Comparison of ENCODE assay signal across 9 mouse cellular contexts in genomic region chr1:162857766-162858747, GRCm38 (mm10). TPM values are rescaled to one million over a fixed set of nuclear protein-coding genes. Genes with fewer than 3 reads are reported as not detected.
DNase-seq lines count a peak whose midpoint lies in the region; ATAC-seq and TF ChIP-seq lines count a peak whose summit lies in the region.
"Had no signal": no experiment of that assay in that cellular context is flagged by ENCODE, and none has a peak within 500 bp of the region (broad histone marks: within the 10 kb centered on the region; RNA-seq: fewer than 3 reads in every experiment).

No protein-coding gene starts in this region.

- H3K4me2 ChIP-seq in heart, embryonic 15.5 days: peak overlapping the region; percentile 28; the same call in 1 of the 2 replicates
- H3K4me2 ChIP-seq in intestine, embryonic 15.5 days (replicated peaks): peak overlapping the region; percentile 35
- H3K4me2 ChIP-seq in midbrain, embryonic 13.5 days (replicated peaks): peak overlapping the region; percentile 37

- DNase-seq in heart, postnatal 4 days: no peak
- no peak for DNase-seq in frontal cortex, postnatal 36 days (ENCODE audit: low spot score in 2 of 2)
- DNase-seq in adrenal gland, postnatal 4 days (ENCODE audit: low spot score in 2 of 2): no peak
- DNase-seq in spleen, postnatal 36 days (ENCODE audit: low spot score in 2 of 2): no peak
- DNase-seq: lung, postnatal 10 days had no signal

- no peak overlapping the region for H3K9ac ChIP-seq in heart, embryonic 15.5 days
- no peak overlapping the region for H3K9ac ChIP-seq in intestine, embryonic 15.5 days
- no peak overlapping the region for H3K9ac ChIP-seq in midbrain, embryonic 13.5 days (replicated peaks)

- no peaks in the 10 kb centered on the region for H3K9me3 ChIP-seq in heart, embryonic 15.5 days (replicated peaks)
- no peaks in the 10 kb centered on the region for H3K9me3 ChIP-seq in intestine, embryonic 15.5 days
- H3K9me3 ChIP-seq in midbrain, embryonic 13.5 days: no peaks in the 10 kb centered on the region

- TF ChIP-seq POLR2A in cortical plate, adult 2 months (IDR thresholded peaks at IDR 0.05; ENCODE audit: extremely low read depth, insufficient read depth, low read length): no peak

- no peak overlapping the region; the same call in 1 of the 2 replicates for H3K4me3 ChIP-seq in heart, embryonic 15.5 days
- H3K4me3 ChIP-seq in cortical plate, adult 2 months (ENCODE audit: insufficient read depth, low read length): peak overlapping the region; percentile 33
- H3K4me3 ChIP-seq in intestine, embryonic 15.5 days (replicated peaks): no peak overlapping the region
- H3K4me3 ChIP-seq in midbrain, embryonic 13.5 days (replicated peaks): no peak overlapping the region

- H3K4me1 ChIP-seq in heart, embryonic 15.5 days (replicated peaks): no peaks in the 10 kb centered on the region
- H3K4me1 ChIP-seq in cortical plate, adult 2 months (ENCODE audit: control insufficient read depth, insufficient read depth, low read length): no peaks in the 10 kb centered on the region
- peaks cover 8% of the 10 kb centered on the region for H3K4me1 ChIP-seq in intestine, embryonic 15.5 days (replicated peaks)
- peaks cover 18% of the 10 kb centered on the region for H3K4me1 ChIP-seq in midbrain, embryonic 13.5 days (replicated peaks)

- no peak for TF ChIP-seq CTCF in cortical plate, adult 2 months (IDR thresholded peaks at IDR 0.05; ENCODE audit: extremely low read depth, insufficient read depth, low read length)

- H3K27me3 ChIP-seq in heart, embryonic 15.5 days: no peaks in the 10 kb centered on the region
- no peaks in the 10 kb centered on the region for H3K27me3 ChIP-seq in intestine, embryonic 15.5 days (replicated peaks)
- H3K27me3 ChIP-seq in midbrain, embryonic 13.5 days: no peaks in the 10 kb centered on the region

- ATAC-seq in heart, embryonic 15.5 days (replicated peaks; ENCODE audit: insufficient number of reproducible peaks, insufficient read depth, low FRiP score, low read depth): no peak
- ATAC-seq in intestine, embryonic 15.5 days: no peak
- no peak for ATAC-seq in midbrain, embryonic 13.5 days

- 70% methylated on average over 18 of the region's 18 CpGs for WGBS in heart, embryonic 15.5 days
- WGBS in intestine, embryonic 15.5 days: 62% methylated on average over 17 of the region's 18 CpGs
- 49% methylated on average over 18 of the region's 18 CpGs for WGBS in midbrain, embryonic 13.5 days

- 0 out of 2 replicates have a peak overlapping the region, but pooled peaks have one; percentile 42 for H3K27ac ChIP-seq in heart, embryonic 15.5 days
- H3K27ac ChIP-seq in cortical plate, adult 2 months (ENCODE audit: insufficient read depth, low read length): no peak overlapping the region
- H3K27ac ChIP-seq in intestine, embryonic 15.5 days: no peak overlapping the region
- H3K27ac ChIP-seq in midbrain, embryonic 13.5 days: peak overlapping the region; percentile 39; the same call in 1 of the 2 replicates

- no peaks in the 10 kb centered on the region for H3K36me3 ChIP-seq in heart, embryonic 15.5 days
- no peaks in the 10 kb centered on the region for H3K36me3 ChIP-seq in intestine, embryonic 15.5 days
- H3K36me3 ChIP-seq in midbrain, embryonic 13.5 days: no peaks in the 10 kb centered on the region

RNA-seq across cellular contexts. Expression of gene Fmo1, which starts 8.4 kb away (rescaled TPM):
- polyA plus RNA-seq in heart, embryonic 15.5 days (2015; fragmentation: Nextera tagmentation; extraction: Ambion mirVana): 9.1 and 13.1 TPM in 2 replicates
- 10 to 100 TPM; 18.7 to 20.9 TPM for total RNA-seq in heart, postnatal 4 days (2021)
- polyA plus RNA-seq in cortical plate, adult 2 months (2012; rRNA removed): 21.4 and 25.3 TPM in 2 replicates
- 16.9 and 20.4 TPM in 2 replicates for polyA plus RNA-seq in intestine, embryonic 15.5 days (2015; fragmentation: Nextera tagmentation; extraction: Ambion mirVana)
- polyA plus RNA-seq in midbrain, embryonic 13.5 days (2015; fragmentation: Nextera tagmentation; extraction: Ambion mirVana): 14.9 and 15.2 TPM in 2 replicates
- total RNA-seq in adrenal gland, postnatal 4 days (2021): 100 to 1,000 TPM; 106 to 126 TPM

RNA-seq across cellular contexts. Expression of gene Fmo2, which starts 40.5 kb away (rescaled TPM):
- 7.7 and 8.0 TPM in 2 replicates for polyA plus RNA-seq in heart, embryonic 15.5 days (2015; fragmentation: Nextera tagmentation; extraction: Ambion mirVana)
- 10 to 100 TPM in 1 of 2 experiments, 1 to 10 TPM in 1; 7.9 to 11.9 TPM for total RNA-seq in heart, postnatal 4 days (2021)
- polyA plus RNA-seq in cortical plate, adult 2 months (2012; rRNA removed): 2.0 and 3.2 TPM in 2 replicates
- polyA plus RNA-seq in intestine, embryonic 15.5 days (2015; fragmentation: Nextera tagmentation; extraction: Ambion mirVana): 2.5 and 2.9 TPM in 2 replicates
- 0.13 TPM in 1 of 2 replicates, not detected in the other for polyA plus RNA-seq in midbrain, embryonic 13.5 days (2015; fragmentation: Nextera tagmentation; extraction: Ambion mirVana)
- total RNA-seq in adrenal gland, postnatal 4 days (2021): 10 to 100 TPM; 26.0 to 37.4 TPM

RNA-seq across cellular contexts. Expression of gene Fmo4, which starts 44.3 kb away (rescaled TPM):
- 0.33 and 0.34 TPM in 2 replicates for polyA plus RNA-seq in heart, embryonic 15.5 days (2015; fragmentation: Nextera tagmentation; extraction: Ambion mirVana)
- total RNA-seq in heart, postnatal 4 days (2021): under 1 TPM in 1 of 2 experiments, not detected in 1; 0.55 TPM
- 0.13 and 0.25 TPM in 2 replicates for polyA plus RNA-seq in cortical plate, adult 2 months (2012; rRNA removed)
- 6.8 and 7.4 TPM in 2 replicates for polyA plus RNA-seq in intestine, embryonic 15.5 days (2015; fragmentation: Nextera tagmentation; extraction: Ambion mirVana)
- polyA plus RNA-seq in midbrain, embryonic 13.5 days (2015; fragmentation: Nextera tagmentation; extraction: Ambion mirVana): 0.40 and 1.1 TPM in 2 replicates
- total RNA-seq in adrenal gland, postnatal 4 days (2021): 1 to 10 TPM; 1.5 to 2.0 TPM

Comparison
In these comparisons a context has a peak if more than half of its experiments do, and no peak if none do; other contexts are left out.
1. H3K27ac ChIP-seq: peak in heart, embryonic 15.5 days (single experiment) and midbrain, embryonic 13.5 days (single experiment); none in cortical plate, adult 2 months (single experiment) and intestine, embryonic 15.5 days (single experiment).
2. Peak in every context shown above with its lines, with median percentiles within 50 percentile points of each other: H3K4me2 ChIP-seq.